Mouse (Mus musculus) heart, embryonic 16.5 days (tissue): ENCODE data around the gene Gm6465. TPM values are rescaled to one million over a fixed set of nuclear protein-coding genes. Genes with fewer than 3 reads are reported as not detected.
"Not testable (repeated sequence)": the region's sequence is repeated elsewhere in the genome, so short reads cannot be mapped to it uniquely, and the experiment has no call there.

ENCODE experiments used
- ATAC-seq: fragments of 200-750 bp; cut with Nextera tagmentation; replicated peaks from 2 replicates; pipeline ENCODE4 v1.8.0; 2017; ENCODE audit warnings: moderate number of reproducible peaks; ENCODE audit not compliant: insufficient read depth, low FRiP score; ENCODE audit errors: extremely low read depth
- H3K27ac ChIP-seq: fragments of 300-500 bp; sonication (generic); 2 replicates; pipeline ENCODE4 v1.5.1; 2014; ENCODE audit warnings: mild to moderate bottlenecking, low read length, control low read depth, moderate library complexity
- H3K27me3 ChIP-seq: fragments of 300-500 bp; sonication (generic); 2 replicates; pipeline ENCODE4 v1.6.1; 2014; ENCODE audit warnings: low read length, mixed read lengths; ENCODE audit not compliant: control insufficient read depth, insufficient read depth
- H3K36me3 ChIP-seq: fragments of 300-500 bp; sonication (generic); 2 replicates; pipeline ENCODE4 v1.6.1; 2014; ENCODE audit not compliant: control insufficient read depth, insufficient read depth
- H3K4me1 ChIP-seq: fragments of 300-500 bp; sonication (generic); 2 replicates; pipeline ENCODE4 v1.6.1; 2014; ENCODE audit warnings: low read length, mixed read lengths; ENCODE audit not compliant: control insufficient read depth, insufficient read depth
- H3K4me2 ChIP-seq: fragments of 300-500 bp; sonication (generic); 2 replicates; pipeline ENCODE4 v1.6.1; 2014; ENCODE audit warnings: low read depth, mild to moderate bottlenecking, control low read depth, low read length
- H3K4me3 ChIP-seq: fragments of 300-500 bp; sonication (generic); 2 replicates; pipeline ENCODE4 v1.5.1; 2014; ENCODE audit warnings: mild to moderate bottlenecking, control low read depth, low read length
- H3K9ac ChIP-seq: fragments of 300-500 bp; sonication (generic); 2 replicates; pipeline ENCODE4 v1.6.1; 2014; ENCODE audit warnings: low read length, control low read depth
- H3K9me3 ChIP-seq: fragments of 300-500 bp; sonication (generic); replicated peaks from 2 replicates; pipeline ENCODE4 v1.6.1; 2016; ENCODE audit warnings: low read length; ENCODE audit not compliant: control insufficient read depth
- WGBS: fragments of 180-500 bp; shearing (Covaris S2); extraction: QIAGEN DNeasy Blood & Tissue Kit; methylation state at CpG from one replicate; pipeline ENCODE4 v1.1.7; 2014; 5-methylcytosine and 5-hydroxymethylcytosine counted together
- polyA plus RNA-seq: library from polyadenylated mRNA; unstranded; fragments of >200 nt; fragmentation: Nextera tagmentation; extraction: Ambion mirVana; gene quantifications from 2 replicates; pipeline ENCODE4 v1.2.1, GENCODE M21; 2015

The Gm6465 gene
- polyA plus RNA-seq: not detected in 2 replicates

GRCm38 (mm10) chr5:11845239-11845638 is at the start of gene Gm6465:
Gene Gm6465, plus strand, starts transcription at chr5:11845539.
- not testable (repeated sequence) for H3K9ac ChIP-seq, H3K4me1 ChIP-seq, H3K36me3 ChIP-seq, ATAC-seq, H3K4me3 ChIP-seq, H3K9me3 ChIP-seq, H3K27me3 ChIP-seq, H3K4me2 ChIP-seq, H3K27ac ChIP-seq
- WGBS: 58% methylated on average over 2 of the region's 2 CpGs

GRCm38 (mm10) chr5:11845824-11846223 is 485 bp downstream of the Gm6465 start:
- H3K4me2 ChIP-seq, H3K9ac ChIP-seq, H3K27ac ChIP-seq, H3K36me3 ChIP-seq, H3K4me1 ChIP-seq, H3K9me3 ChIP-seq, H3K27me3 ChIP-seq, ATAC-seq, H3K4me3 ChIP-seq: not testable (repeated sequence)
- WGBS: 62% methylated on average over 1 of the region's 1 CpGs

GRCm38 (mm10) chr5:11857909-11858308 is 12.6 kb downstream of the Gm6465 start:
- ATAC-seq, H3K27ac ChIP-seq, H3K9me3 ChIP-seq, H3K36me3 ChIP-seq, H3K9ac ChIP-seq, H3K4me2 ChIP-seq, H3K4me1 ChIP-seq, H3K27me3 ChIP-seq, H3K4me3 ChIP-seq: not testable (repeated sequence)

Other genes with a start within 250 kb of the Gm6465 start
- gene Gm8922, start 163.6 kb upstream of the Gm6465 start, polyA plus RNA-seq: not detected in 2 replicates
- gene Gm8926, start 75.0 kb upstream of the Gm6465 start, polyA plus RNA-seq: not detected in 2 replicates
- not detected in 2 replicates for gene 4933402N22Rik, start 72.5 kb downstream of the Gm6465 start, polyA plus RNA-seq